Mouse (Mus musculus): ENCODE results near the gene Tbc1d22a.

DNA sequence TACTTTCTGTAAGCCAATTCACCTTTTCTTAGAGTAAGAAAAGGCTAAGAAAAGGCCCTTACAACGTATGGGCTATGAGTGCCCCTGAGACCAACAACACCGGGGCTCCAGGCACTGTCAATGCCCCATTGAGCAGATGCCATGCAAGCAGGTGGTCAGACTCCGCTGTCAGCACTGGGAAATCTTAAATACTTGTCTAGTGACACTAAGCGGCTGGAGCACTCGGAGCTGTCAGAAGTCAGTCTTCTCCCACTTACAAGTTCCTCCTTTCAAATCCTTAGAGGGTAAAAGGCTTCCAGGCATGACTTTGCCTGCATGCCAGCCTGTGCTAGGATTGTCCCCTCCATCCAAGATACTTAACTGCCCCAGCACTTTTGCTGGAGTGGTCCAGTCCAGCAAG lies 268.1 kb downstream of the Tbc1d22a start:
- TF ChIP-seq CTCF (conservative IDR thresholded peaks at IDR 0.05; ENCODE audit: insufficient read depth, insufficient read length, low read depth, low read length): no peak
- TF ChIP-seq POLR2A (IDR thresholded peaks at IDR 0.05; ENCODE audit: low read depth, low read length): no peak

Measured in kidney, adult 2 months (tissue).